Mouse (Mus musculus): ENCODE data around the gene Zfp597.
"Not testable (repeated sequence)": the region's sequence is repeated elsewhere in the genome, so short reads cannot be mapped to it uniquely, and the experiment has no call there.

Zfp597 gene

GRCm38 (mm10) chr16:3855776-3856175 is 28.6 kb downstream of the Zfp597 start:
- no peak for DNase-seq (ENCODE audit: low spot score)

GRCm38 (mm10) chr16:3854437-3855182 is 29.8 kb downstream of the Zfp597 start:
- no peak for DNase-seq (ENCODE audit: low spot score)

- DNase-seq (ENCODE audit: low spot score): no peak
Observed at GRCm38 (mm10) chr16:3852586-3852985, 31.8 kb downstream of the Zfp597 start.

- DNase-seq (ENCODE audit: low spot score): not testable (repeated sequence)
Observed at GRCm38 (mm10) chr16:3851301-3851700, 33.1 kb downstream of the Zfp597 start.

- no peak for DNase-seq (ENCODE audit: low spot score)
Observed at GRCm38 (mm10) chr16:3848416-3848815, 35.9 kb downstream of the Zfp597 start.

GRCm38 (mm10) chr16:3847871-3848270 is 36.5 kb downstream of the Zfp597 start:
- peak; percentile 36 for DNase-seq (ENCODE audit: low spot score)

- DNase-seq (ENCODE audit: low spot score): peak; percentile 98
Observed at GRCm38 (mm10) chr16:3846711-3847518, 37.4 kb downstream of the Zfp597 start, which contains the start of gene Zfp174. Zfp174 (plus strand) TSS chr16:3847268.

GRCm38 (mm10) chr16:3843796-3844195 is 40.6 kb downstream of the Zfp597 start:
- no peak for DNase-seq (ENCODE audit: low spot score)

- DNase-seq (ENCODE audit: low spot score): no peak
Observed at GRCm38 (mm10) chr16:3842989-3843388, 41.4 kb downstream of the Zfp597 start.

GRCm38 (mm10) chr16:3839157-3839885 is 45.0 kb downstream of the Zfp597 start:
- DNase-seq (ENCODE audit: low spot score): peak; percentile 55

- no peak for DNase-seq (ENCODE audit: low spot score)
Observed at GRCm38 (mm10) chr16:3835461-3835860, 48.9 kb downstream of the Zfp597 start.

- peak; percentile 14 for DNase-seq (ENCODE audit: low spot score)
Observed at GRCm38 (mm10) chr16:3830588-3831109, 53.7 kb downstream of the Zfp597 start, which contains the start of gene Olfr15. Olfr15 (plus strand) TSS chr16:3830878.

- DNase-seq (ENCODE audit: low spot score): no peak
Observed at GRCm38 (mm10) chr16:3829727-3830126, 54.6 kb downstream of the Zfp597 start.

GRCm38 (mm10) chr16:3828021-3828420 is 56.3 kb downstream of the Zfp597 start:
- no peak for DNase-seq (ENCODE audit: low spot score)

GRCm38 (mm10) chr16:3820202-3820601 is 64.2 kb downstream of the Zfp597 start:
- DNase-seq (ENCODE audit: low spot score): no peak

GRCm38 (mm10) chr16:3814667-3815066 is 69.7 kb downstream of the Zfp597 start:
- DNase-seq (ENCODE audit: low spot score): not testable (repeated sequence)

All from MN1 (cell line).